Mouse (Mus musculus): Measurements from ENCODE around the gene 2410131K14Rik. TPM values are rescaled to one million over a fixed set of nuclear protein-coding genes. Genes with fewer than 3 reads are reported as not detected.
A peak's percentile ranks its signal among the peaks of the same experiment; 100 is the strongest.

2410131K14Rik gene
- polyA plus RNA-seq, 1 experiment from 2014 or later, result 14.0 TPM

DNA sequence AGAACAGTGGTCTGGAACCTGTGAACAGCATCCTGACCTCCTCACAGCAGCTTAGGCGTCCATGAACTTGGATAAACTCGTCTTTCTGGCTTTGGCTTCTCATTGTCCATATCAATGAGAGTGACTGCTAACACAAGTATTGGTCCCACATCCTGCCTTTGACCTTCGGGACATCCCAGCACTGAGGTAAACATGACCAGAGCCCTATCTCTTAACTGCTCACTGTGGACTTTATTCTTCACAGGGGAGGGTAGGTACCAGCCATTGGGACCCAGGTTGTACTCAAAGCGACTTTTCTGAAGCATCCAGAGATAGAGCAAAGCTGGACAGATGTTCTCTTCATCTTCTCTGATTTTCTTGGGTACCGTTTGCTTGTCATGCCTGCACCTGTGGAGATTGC is 20.3 kb downstream of the 2410131K14Rik start:
- no peaks in the 10 kb centered on the region for H3K9me3 ChIP-seq (replicated peaks)
- H3K27me3 ChIP-seq, result peaks cover 17% of the 10 kb centered on the region
- H3K4me3 ChIP-seq, result no peak overlapping the region
- WGBS, result 79% methylated on average over 5 of the region's 5 CpGs
- H3K4me2 ChIP-seq, result no peak overlapping the region
- ATAC-seq, result no peak
- peaks cover 40% of the 10 kb centered on the region for H3K36me3 ChIP-seq (ENCODE audit: poor library complexity, severe bottlenecking)
- no peak overlapping the region for H3K9ac ChIP-seq
- peaks cover 11% of the 10 kb centered on the region; the same call in 1 of the 2 replicates for H3K4me1 ChIP-seq
- H3K27ac ChIP-seq, result no peak overlapping the region

DNA sequence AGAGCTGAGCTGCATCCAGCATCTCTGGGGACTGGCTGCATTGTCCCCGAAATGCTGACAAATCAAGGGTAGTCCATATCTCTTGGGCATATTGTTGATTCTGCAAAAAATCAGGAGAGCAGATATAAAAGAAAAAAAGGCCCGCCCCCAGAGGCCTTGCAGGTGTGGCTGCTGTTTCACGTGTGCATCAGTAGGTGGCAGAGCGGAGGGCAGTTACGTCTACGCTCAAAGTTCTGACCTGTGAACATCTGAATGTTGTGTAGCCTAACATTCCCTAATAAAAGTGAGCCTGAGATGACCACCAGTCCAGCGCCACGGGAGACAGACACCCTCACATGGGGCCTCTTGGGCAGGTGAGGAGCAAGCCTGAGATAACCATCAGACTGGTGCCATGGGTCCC is 21.3 kb downstream of the 2410131K14Rik start:
- Histone ChIP-seq H3K9me3 (replicated peaks) (no peaks in the 10 kb centered on the region), H3K4me1 (peaks cover 19% of the 10 kb centered on the region), H3K27ac (no peak overlapping the region), H3K27me3 (peaks cover 20% of the 10 kb centered on the region), H3K36me3 (ENCODE audit: poor library complexity, severe bottlenecking) (peaks cover 31% of the 10 kb centered on the region), H3K4me3 (no peak overlapping the region), H3K4me2 (no peak overlapping the region), H3K9ac (no peak overlapping the region)
- no peak for ATAC-seq
- 45% methylated on average over 8 of the region's 8 CpGs for WGBS

DNA sequence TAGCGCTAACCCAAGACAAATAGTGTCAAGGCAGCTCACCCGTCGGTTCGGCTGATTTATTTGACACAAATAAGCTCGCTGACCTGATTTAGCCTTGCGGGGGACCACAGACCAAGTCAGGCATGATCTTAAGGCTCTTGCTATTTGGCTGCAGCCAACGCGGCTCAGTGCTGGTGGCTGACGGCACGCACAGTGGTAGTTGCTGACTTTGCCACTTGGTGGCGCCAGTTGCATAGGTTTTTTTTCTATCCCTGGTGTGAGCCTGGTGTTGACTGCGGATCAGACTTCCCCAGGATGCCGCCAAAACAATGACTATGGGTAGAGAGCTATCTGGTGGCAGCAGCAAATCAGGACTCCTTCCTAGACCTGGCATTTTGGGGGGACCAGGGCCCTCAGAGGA is 24.0 kb downstream of the 2410131K14Rik start:
- Histone ChIP-seq H3K27ac (no peak overlapping the region), H3K9me3 (replicated peaks) (no peaks in the 10 kb centered on the region), H3K9ac (peak overlapping the region; percentile 34; the same call in 1 of the 2 replicates), H3K36me3 (ENCODE audit: poor library complexity, severe bottlenecking) (peaks cover 5% of the 10 kb centered on the region; the same call in 1 of the 2 replicates), H3K27me3 (peaks cover 20% of the 10 kb centered on the region), H3K4me3 (peak overlapping the region; percentile 17; the same call in 1 of the 2 replicates), H3K4me1 (peaks cover 45% of the 10 kb centered on the region), H3K4me2 (peak overlapping the region; percentile 50)
- peak; percentile 92 for ATAC-seq
- WGBS, result 1% methylated on average over 13 of the region's 13 CpGs

DNA sequence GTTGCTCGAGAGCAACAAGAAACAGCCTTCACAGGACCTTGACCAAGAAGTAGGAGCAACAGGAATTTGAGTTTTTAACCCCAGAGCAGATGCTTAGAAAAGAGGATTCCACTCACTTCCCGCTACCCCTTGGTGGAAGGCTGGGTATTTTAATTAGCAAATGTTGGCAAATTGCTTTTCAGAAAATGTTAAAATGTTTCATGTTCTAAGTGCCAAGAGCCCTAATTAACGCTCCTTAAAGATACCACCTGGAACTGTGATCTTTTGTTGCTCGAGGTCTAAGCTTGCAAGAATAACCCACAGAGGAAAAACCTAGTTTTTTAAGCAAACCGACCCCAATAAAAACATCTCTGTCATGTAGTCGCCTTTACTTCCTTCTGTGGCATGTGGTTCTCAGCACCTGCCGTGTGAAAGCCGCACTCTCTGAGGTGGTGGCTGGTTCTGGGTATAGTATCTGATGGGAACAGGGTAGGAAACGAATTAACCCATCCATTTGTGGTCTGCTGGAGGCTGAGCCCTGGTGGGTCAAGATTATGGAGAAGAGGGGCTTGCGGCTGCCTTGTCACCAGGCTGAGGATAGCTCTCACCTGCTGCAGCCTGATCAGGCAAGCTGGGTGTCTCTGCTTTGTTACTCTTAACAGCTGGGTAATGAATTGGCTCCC is 26.6 kb downstream of the 2410131K14Rik start:
- peaks cover 68% of the 10 kb centered on the region for H3K4me1 ChIP-seq
- 57% methylated on average over 10 of the region's 10 CpGs for WGBS
- no peak overlapping the region for H3K27ac ChIP-seq
- no peak overlapping the region for H3K4me2 ChIP-seq
- ATAC-seq, result no peak
- no peak overlapping the region for H3K4me3 ChIP-seq
- peaks cover 20% of the 10 kb centered on the region for H3K27me3 ChIP-seq
- no peaks in the 10 kb centered on the region for H3K36me3 ChIP-seq (ENCODE audit: poor library complexity, severe bottlenecking)
- H3K9ac ChIP-seq, result no peak overlapping the region
- no peaks in the 10 kb centered on the region for H3K9me3 ChIP-seq (replicated peaks)

DNA sequence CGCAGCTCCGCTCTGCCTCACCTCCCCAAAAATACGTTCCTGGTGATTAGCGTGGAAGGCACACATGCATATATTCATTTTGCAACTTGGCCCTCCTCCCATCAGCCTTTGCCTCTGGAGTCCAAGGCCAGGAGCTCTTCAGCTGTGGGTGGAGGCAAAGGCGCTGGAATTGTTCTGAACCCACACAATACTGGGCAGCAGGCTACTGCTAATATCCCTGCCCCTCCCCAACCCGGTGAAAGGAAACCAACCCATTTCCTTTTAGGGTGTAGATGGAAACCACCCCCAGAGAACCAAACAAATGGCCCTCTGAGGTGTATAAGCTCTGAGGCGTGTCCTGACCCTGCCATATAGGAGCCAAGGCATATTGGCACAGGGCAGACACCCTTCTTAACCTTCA is 28.4 kb downstream of the 2410131K14Rik start:
- H3K4me2 ChIP-seq, result no peak overlapping the region
- H3K4me3 ChIP-seq, result no peak overlapping the region
- peaks cover 13% of the 10 kb centered on the region for H3K27me3 ChIP-seq
- peaks cover 76% of the 10 kb centered on the region for H3K4me1 ChIP-seq
- H3K9ac ChIP-seq, result no peak overlapping the region
- no peaks in the 10 kb centered on the region for H3K9me3 ChIP-seq (replicated peaks)
- WGBS, result 29% methylated on average over 7 of the region's 7 CpGs
- no peak for ATAC-seq
- H3K27ac ChIP-seq, result peak overlapping the region; percentile 91
- H3K36me3 ChIP-seq (ENCODE audit: poor library complexity, severe bottlenecking), result no peaks in the 10 kb centered on the region

DNA sequence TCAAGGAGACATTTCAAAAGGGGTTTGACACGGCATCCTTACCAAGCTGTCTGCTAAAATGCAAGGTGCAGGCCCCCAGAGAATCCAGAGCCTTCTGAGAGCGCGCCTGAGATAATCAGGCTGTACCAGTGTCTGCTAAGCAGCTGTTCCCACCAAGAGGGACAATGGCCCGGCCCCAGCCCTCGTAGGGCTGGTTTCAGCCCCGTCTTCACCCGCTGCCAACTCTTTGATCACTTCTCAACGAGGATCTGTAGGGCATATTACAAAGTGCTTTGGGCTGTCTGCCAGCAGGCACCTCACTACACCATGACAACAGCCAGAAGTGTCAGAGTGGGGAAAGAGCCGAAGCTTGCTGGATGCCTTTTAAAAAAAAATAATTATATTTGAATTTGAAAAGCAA is 29.5 kb downstream of the 2410131K14Rik start:
- H3K27ac ChIP-seq, result peak overlapping the region; percentile 91
- H3K4me2 ChIP-seq, result peak overlapping the region; percentile 46
- peak; percentile 90 for ATAC-seq
- H3K36me3 ChIP-seq (ENCODE audit: poor library complexity, severe bottlenecking), result no peaks in the 10 kb centered on the region
- H3K4me3 ChIP-seq, result peak overlapping the region; percentile 11
- peaks cover 7% of the 10 kb centered on the region; the same call in 1 of the 2 replicates for H3K27me3 ChIP-seq
- 2% methylated on average over 9 of the region's 9 CpGs for WGBS
- H3K9ac ChIP-seq, result no peak overlapping the region; the same call in 1 of the 2 replicates
- H3K4me1 ChIP-seq, result peaks cover 70% of the 10 kb centered on the region
- no peaks in the 10 kb centered on the region for H3K9me3 ChIP-seq (replicated peaks)

DNA sequence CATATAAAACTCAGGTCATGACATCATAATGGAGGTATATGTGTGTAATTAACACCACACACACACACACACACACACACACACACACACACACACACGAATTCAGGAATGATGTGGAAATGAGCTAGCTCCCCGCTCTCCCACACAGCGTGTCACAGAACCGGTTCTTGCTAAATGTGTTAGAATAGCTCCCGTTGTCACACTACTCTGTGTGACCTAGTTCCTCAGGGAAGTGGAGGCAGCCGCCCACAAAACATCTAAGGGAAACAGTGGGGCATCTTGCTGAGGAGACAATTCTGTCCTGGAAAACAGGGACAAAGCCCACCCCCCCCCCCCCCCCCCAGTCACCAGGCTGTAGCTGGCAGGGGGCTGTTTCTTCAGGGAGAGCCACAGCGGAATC is 31.3 kb downstream of the 2410131K14Rik start:
- H3K9me3 ChIP-seq (replicated peaks), result no peaks in the 10 kb centered on the region
- peak overlapping the region; percentile 46; the same call in 1 of the 2 replicates for H3K4me2 ChIP-seq
- ATAC-seq, result no peak
- peak overlapping the region; percentile 66; the same call in 1 of the 2 replicates for H3K27ac ChIP-seq
- H3K27me3 ChIP-seq, result no peaks in the 10 kb centered on the region
- H3K9ac ChIP-seq, result 0 out of 2 replicates have a peak overlapping the region, but pooled peaks have one; percentile 16
- H3K36me3 ChIP-seq (ENCODE audit: poor library complexity, severe bottlenecking), result no peaks in the 10 kb centered on the region
- H3K4me3 ChIP-seq, result no peak overlapping the region
- 40% methylated on average over 7 of the region's 7 CpGs for WGBS
- peaks cover 60% of the 10 kb centered on the region for H3K4me1 ChIP-seq

DNA sequence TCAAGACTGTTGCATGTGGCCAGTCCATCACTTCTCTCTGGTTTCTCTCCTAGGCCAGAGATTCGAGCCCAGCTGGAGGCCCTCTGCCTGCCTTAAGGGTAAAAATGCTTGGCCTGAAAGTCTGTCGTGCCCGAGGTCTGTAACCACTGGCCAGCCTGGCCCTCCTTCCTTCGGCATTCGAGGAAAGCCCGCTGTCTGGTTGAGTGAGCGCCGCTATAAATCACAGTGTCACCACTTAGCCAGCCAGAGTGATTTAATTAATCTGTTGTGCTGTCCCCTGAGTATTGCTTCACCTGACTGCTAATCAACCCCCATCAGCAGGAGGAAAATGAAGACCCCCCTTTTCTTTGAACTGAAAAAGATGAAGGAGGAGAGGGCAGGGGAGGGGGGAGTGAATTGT is 31.7 kb downstream of the 2410131K14Rik start:
- Histone ChIP-seq H3K4me3 (no peak overlapping the region), H3K9ac (0 out of 2 replicates have a peak overlapping the region, but pooled peaks have one; percentile 16), H3K27ac (peak overlapping the region; percentile 66), H3K36me3 (ENCODE audit: poor library complexity, severe bottlenecking) (no peaks in the 10 kb centered on the region), H3K27me3 (no peaks in the 10 kb centered on the region), H3K4me2 (0 out of 2 replicates have a peak overlapping the region, but pooled peaks have one; percentile 46), H3K9me3 (replicated peaks) (no peaks in the 10 kb centered on the region), H3K4me1 (peaks cover 56% of the 10 kb centered on the region)
- ATAC-seq, result no peak
- 16% methylated on average over 8 of the region's 8 CpGs for WGBS

DNA sequence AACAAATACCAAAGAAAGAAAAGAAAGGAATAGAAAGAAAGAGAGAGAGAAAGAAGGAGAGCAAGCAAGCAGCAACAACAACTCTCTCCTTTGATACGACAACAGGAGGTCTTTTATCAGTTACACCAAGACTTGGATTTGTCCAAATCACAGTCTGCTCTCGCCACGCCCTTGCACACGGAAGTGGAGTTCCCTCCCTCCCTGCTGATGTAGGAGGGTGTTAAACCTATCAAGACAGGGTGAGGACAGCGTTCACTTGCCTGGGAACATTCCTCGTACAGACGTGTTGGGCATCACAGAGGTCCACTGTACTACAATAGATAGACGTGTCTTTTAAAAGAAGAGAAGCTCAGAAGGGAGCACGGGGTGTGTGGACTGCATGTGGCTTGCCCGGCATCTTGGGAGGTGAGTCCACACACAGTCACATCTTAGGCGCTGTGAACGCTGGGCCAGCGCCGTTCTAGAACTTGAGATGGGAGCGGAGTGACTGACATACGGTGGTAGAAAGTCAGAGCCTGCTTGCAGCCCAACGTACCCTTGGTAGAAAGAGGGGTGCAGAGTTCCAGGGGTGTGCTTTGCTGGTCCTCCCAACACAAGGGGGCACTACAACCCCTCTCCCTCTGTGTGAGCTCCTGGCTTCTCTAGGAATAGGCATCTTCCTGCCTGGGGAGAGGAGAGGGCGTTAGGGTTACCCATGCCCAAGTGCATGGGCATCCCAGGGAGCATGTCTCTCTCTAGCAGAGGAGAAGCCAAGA is 32.9 kb downstream of the 2410131K14Rik start:
- H3K9me3 ChIP-seq (replicated peaks), result no peaks in the 10 kb centered on the region
- 91% methylated on average over 18 of the region's 18 CpGs for WGBS
- H3K4me2 ChIP-seq, result no peak overlapping the region
- no peak for ATAC-seq
- no peaks in the 10 kb centered on the region for H3K27me3 ChIP-seq
- peaks cover 45% of the 10 kb centered on the region for H3K4me1 ChIP-seq
- no peak overlapping the region for H3K9ac ChIP-seq
- no peak overlapping the region; the same call in 1 of the 2 replicates for H3K27ac ChIP-seq
- no peak overlapping the region for H3K4me3 ChIP-seq
- no peaks in the 10 kb centered on the region for H3K36me3 ChIP-seq (ENCODE audit: poor library complexity, severe bottlenecking)

DNA sequence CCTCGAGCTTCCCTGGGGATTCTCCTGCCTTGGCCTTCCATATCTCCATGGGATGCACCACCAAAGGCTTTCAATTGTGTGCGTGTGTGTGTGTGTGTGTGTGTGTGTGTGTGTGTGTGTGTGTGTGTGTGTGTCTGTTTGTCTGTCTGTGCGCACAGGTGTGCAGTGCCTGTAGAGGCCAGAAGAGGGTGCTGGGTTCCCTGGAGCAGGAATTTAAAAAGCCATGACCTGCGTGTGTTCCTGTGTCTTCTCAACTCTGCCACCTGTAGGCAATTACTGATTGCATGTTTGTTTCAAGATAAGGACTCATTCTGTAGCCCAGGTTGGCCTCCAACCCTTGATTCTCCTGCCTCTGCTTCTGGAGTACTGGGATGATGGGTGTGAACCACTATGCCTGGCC is 46.4 kb downstream of the 2410131K14Rik start:
- H3K9me3 ChIP-seq (replicated peaks), result no peaks in the 10 kb centered on the region
- H3K36me3 ChIP-seq (ENCODE audit: poor library complexity, severe bottlenecking), result no peaks in the 10 kb centered on the region
- H3K4me2 ChIP-seq, result no peak overlapping the region
- H3K27me3 ChIP-seq, result no peaks in the 10 kb centered on the region
- ATAC-seq, result no peak
- H3K4me1 ChIP-seq, result peaks cover 27% of the 10 kb centered on the region
- no peak overlapping the region for H3K4me3 ChIP-seq
- H3K27ac ChIP-seq, result no peak overlapping the region
- WGBS, result 91% methylated on average over 4 of the region's 4 CpGs
- no peak overlapping the region for H3K9ac ChIP-seq

DNA sequence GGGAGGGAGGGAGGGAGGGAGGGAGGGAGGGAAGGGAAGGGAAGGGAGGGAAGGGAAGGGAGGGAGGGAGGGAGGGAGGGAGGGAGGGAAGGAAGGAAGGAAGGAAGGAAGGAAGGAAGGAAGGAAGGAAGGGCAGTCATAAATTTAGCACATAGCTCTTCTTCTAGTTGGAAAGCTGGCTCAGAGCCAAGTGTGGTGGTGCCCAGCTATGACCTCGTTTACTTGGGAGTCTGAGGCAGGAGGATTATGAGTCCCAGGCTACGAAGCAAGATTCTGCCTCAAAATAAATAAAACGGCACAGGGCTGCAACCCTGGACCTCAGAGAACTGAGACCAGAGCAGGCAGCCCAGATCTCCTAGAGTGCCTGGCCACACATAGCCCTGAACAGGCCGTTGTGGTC is 47.4 kb downstream of the 2410131K14Rik start:
- 44% methylated on average over 4 of the region's 4 CpGs for WGBS
- no peak for ATAC-seq

More for the DNA sequence above, 47.4 kb downstream of the 2410131K14Rik start:
- Histone ChIP-seq H3K27me3 (no peaks in the 10 kb centered on the region), H3K36me3 (ENCODE audit: poor library complexity, severe bottlenecking) (no peaks in the 10 kb centered on the region), H3K4me1 (peaks cover 36% of the 10 kb centered on the region), H3K27ac (peak overlapping the region; percentile 31; the same call in 1 of the 2 replicates), H3K9ac (no peak overlapping the region), H3K4me3 (no peak overlapping the region), H3K4me2 (no peak overlapping the region), H3K9me3 (replicated peaks) (no peaks in the 10 kb centered on the region)

All from forebrain, embryonic 13.5 days (tissue).